Mouse (Mus musculus) cortical plate, adult 2 months (tissue): ENCODE data around the gene Emc8.

ENCODE experiments used
- CTCF ChIP-seq: fragments of 200-500 bp; IDR thresholded peaks from 2 replicates; pipeline ENCODE4 v1.5.1; 2011; ENCODE audit warnings: mild to moderate bottlenecking, control low read depth, low read length; ENCODE audit not compliant: insufficient read depth; ENCODE audit errors: extremely low read depth
- POLR2A ChIP-seq: fragments of 200-500 bp; IDR thresholded peaks from 2 replicates; pipeline ENCODE4 v1.6.1; 2011; ENCODE audit warnings: mild to moderate bottlenecking, low read length, control low read depth; ENCODE audit not compliant: insufficient read depth; ENCODE audit errors: extremely low read depth

- TF ChIP-seq CTCF = no peak
- no peak for TF ChIP-seq POLR2A
Measured at GRCm38 (mm10) chr8:120692934-120693333, 24.6 kb upstream of the Emc8 start.
